Mouse (Mus musculus) kidney, adult 9 months (tissue): ENCODE data around the gene Ppfibp1.

Experiments
- DNase-seq: peaks from one replicate; pipeline ENCODE4 v3.0.0; 2022

The Ppfibp1 gene

DNA sequence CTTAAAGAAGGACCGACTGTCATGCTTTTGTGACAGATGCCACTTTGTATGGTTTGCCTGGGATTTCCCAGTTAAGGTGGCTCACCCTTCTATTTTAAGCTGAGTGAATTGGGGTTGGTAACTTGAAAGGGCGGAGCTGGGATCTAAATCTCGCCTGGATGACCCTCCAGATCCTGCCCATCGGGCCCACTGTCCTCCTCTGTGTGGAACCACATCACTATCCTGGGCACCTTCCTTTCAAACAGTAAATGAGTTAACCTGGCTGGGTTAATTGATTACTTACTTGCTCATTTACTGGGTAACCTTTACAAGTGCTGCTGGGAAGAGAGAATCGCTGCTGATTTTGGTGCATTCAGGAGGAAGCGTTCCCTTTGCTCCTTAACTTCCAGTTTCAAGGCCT lies 30.1 kb downstream of the Ppfibp1 start:
- peak; percentile 82 for DNase-seq

DNA sequence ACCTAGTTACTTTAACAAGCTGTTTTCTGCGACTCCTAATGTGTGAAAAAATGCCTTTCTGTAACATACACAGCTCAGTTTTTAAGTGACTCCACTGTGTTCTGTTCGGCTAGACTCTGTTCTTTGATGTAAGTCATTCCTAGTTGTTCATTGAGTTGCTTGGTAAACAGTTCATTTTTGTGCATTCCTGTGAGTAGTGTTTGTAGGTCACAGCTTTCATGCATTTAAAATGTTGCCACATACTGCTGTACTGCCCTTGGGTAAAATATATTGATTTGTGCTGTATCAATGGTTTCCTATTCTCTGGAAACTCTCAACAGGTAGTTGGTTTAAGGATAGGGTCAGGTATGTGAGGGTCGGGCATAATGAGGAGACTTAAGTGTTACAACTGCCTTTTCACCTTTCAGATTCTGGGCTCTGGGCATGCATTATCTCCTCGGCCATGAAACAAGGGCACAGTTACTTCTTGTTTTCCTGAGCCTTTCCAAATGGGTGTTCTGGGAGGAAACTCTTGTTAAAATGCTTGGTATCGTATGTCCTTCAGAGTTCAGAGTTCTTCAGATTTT lies 38.2 kb downstream of the Ppfibp1 start:
- DNase-seq: no peak

DNA sequence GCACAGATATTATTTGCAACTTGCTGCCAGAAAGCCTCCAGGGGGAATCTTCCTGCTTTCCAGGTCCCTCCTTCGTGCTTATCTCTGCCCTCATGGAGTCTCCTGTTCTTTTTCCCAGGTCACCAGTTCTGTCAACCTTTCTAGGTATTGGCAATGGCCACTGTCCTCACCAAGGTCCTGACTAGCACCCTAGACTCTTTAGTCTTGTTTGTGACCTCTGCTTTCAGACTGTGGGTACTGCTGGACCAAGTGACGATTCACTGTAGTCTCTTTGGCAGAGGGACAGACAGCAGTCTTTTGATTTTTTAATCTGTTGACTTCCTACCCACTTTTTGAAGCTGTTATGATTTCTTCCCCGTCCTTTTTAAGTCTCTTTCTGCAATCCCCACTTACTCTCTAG lies 39.8 kb downstream of the Ppfibp1 start:
- no peak for DNase-seq

DNA sequence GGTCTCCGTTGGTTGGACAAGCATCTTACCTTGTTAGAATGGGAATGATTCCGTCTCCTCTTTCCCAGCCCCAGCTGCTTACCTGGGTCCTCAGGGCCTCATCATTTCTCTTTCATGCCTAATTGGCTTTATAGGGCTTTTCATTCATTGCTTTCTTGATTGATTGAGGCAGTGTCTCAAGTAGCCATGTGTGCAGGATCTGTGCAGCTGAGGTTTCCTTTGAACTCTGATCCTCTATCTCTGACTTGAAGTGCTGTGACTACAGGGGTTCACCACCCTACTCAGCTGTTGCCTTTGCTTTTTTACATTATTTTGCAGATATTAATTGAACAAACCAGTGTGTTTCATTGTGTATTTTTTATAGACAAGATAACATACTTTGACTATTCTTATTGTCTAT lies 40.7 kb downstream of the Ppfibp1 start:
- no peak for DNase-seq

DNA sequence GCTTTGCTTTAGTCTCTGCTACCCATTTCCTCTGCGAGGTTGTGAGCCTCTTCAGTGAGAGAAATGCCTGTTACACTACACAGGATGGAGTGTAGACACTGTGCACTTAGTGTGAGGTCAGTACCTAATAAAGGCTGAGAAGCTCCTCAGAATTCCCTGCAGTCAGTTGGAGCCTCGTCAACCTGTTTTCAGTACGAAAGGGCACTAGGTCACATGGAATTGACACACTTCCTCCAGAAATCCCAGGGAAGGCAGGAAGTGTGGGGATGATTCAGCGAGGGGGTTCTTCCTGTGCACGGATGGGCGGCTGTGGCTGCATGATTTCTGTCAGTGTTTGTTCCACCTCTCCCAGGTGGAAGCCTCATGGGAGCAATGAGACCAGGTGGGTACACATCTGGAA lies 44.8 kb downstream of the Ppfibp1 start:
- peak; percentile 69 for DNase-seq

DNA sequence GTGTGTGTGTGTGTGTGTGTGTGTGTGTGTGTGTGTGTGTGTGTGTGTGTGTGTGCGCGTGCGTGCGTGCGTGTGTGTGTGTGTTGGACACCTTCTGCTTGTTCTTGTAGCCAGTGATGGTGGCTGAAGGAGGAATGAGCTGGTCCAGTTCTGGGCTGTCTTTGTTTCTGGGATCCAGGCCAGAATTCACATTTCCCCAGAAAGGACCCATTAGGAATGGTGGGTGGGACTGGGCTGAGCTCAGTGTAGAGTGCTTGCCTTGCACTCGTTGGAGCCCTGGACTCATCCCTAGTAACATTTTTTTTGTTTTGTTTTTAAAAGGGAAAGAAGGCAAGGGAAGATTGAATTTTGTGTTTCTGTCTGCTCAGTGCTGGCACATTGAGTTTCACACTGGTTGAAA lies 47.7 kb downstream of the Ppfibp1 start:
- peak; percentile 46 for DNase-seq

DNA sequence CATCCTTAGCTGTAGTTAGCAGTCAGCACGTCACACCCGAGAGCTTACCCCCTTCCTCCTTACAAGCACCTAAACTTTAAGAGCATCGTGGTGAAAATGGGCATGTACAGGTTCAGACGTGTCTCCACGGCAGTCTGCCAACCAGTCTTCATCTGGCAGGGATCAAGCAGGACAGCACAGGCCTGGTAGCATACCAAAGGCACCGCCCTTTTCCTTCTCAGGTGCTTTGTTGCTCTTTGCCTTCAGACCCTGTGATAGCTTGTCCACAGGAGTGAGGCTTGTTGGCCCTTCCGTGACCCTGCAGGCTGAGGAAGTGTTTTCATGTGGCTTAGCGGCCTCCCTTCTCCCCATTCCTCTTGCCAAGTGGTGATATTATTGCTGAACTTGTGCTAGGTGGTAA lies 50.7 kb downstream of the Ppfibp1 start:
- peak; percentile 36 for DNase-seq

DNA sequence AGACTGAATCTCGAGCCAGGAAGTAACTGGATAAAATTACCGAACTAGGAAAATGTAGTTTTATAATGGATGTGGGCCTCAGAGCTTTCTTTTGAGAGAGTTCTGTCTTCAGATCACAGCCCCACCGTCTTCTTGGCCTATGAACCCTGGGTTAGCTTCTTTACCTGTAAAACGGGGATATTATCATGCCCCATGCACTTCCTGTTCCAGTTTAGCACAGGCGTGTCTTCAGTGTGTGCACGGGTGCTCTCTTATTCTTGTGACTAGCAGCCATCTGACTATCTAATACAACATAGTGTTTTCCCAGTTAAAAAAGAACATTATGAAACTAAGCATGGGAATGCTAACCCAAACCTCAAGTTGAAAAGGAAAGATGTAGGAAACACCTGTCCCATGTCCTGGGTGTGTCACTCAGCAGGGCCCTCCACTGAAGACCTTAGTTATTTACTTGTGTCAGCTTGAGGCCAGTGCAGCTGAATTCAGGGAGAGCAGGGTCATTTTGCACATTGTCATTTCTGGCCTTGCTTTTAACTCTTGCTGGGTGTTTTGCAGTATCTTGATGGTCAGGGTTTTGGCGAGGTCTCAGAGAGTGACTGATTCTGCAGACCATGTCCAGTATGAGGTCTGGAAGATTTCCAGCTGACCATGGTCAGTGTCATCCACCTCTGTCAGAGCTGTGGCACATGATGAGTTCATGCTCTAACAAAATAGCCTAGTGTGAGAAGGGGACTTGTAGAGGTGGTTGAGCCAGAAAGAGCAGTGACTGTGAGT lies 53.4 kb downstream of the Ppfibp1 start:
- DNase-seq: no peak

DNA sequence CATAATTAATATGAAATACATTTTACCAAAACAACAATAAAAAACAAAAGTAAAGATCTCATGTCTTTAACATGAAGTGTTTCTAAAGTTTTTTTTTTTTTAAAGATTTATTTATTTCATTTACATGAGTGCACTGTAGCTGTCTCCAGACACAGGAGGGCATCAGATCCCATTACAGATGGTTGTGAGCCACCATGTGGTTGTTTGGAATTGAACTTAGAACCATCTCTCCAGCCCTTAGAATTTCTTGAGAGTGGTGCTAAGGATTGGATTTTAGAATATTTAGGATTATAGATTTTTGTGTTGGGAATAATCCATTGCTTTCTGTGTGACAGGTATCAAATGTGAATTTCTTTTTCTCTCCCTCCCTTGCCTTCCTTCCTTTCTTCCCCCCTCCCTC lies 55.7 kb downstream of the Ppfibp1 start:
- no peak for DNase-seq

DNA sequence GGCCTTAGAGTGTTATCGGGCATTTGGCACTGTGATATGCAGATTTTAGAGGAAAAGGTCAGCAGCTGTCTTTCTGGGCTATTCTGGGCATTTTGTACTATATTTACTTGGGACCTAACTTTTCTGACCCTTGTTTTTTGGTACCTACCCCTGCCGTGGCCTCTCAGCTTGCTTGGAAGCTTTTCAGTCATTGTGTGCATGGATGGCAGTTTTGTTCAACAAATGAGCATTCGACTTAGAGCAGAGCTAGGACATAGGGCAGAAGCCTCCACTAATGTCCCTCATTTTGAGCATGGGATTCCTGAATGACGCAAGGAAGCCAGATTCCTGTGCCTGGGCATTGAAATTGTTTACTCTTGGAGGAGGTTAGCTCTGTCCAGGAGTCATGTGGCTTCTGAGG lies 56.5 kb downstream of the Ppfibp1 start:
- DNase-seq: no peak

DNA sequence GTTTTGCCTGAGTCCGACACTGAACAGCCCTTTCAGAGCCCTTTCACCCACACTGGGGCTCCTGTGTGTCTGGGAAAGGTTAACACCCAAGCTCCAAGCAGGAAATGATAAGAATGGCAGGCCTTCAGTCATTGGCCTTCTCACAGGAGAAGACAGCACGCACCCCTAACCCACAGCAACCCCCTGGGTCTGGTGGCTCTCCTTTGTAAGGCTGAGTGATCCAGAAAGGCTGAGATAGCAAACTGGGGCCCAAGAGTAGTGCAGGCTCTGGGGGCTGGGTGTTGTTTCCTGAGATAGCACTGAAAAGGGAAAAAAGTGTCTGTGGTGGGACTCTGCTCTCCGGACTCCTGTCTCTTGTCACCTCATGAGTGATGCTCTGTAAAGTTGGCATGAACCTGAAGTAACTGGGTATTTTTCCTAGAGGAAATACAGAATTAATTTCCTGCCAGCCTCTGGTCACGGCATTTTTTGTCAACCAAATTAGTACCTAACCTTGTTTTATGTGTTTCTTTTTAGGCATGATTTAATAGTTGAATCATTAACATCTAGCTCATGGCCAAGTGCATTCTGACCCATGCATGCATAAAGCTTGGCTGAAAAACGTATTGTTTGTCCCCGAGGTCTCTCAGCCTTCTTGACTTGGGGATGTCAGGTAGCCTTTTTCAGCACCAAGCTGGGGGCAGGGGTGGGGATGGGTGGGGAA lies 58.2 kb downstream of the Ppfibp1 start:
- peak; percentile 79 for DNase-seq

DNA sequence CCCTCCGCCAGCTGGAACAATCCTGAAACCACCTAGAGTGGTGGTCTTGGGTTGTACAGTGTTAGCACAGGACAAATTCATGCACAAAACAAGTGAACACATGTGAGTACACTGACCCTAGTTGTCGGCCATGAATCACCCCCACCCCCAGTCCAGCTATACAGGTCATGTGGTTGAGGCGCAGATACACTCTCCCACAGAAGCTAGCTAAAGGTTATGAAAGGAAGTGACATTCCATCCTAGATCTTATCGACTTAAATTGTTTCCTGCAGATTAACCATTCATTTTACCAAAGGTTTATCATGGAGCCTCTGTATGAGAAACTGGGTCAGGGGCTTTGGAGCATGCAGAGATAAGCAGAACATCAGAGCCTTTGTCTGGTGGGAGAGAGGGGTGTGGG lies 58.9 kb downstream of the Ppfibp1 start:
- peak; percentile 43 for DNase-seq

DNA sequence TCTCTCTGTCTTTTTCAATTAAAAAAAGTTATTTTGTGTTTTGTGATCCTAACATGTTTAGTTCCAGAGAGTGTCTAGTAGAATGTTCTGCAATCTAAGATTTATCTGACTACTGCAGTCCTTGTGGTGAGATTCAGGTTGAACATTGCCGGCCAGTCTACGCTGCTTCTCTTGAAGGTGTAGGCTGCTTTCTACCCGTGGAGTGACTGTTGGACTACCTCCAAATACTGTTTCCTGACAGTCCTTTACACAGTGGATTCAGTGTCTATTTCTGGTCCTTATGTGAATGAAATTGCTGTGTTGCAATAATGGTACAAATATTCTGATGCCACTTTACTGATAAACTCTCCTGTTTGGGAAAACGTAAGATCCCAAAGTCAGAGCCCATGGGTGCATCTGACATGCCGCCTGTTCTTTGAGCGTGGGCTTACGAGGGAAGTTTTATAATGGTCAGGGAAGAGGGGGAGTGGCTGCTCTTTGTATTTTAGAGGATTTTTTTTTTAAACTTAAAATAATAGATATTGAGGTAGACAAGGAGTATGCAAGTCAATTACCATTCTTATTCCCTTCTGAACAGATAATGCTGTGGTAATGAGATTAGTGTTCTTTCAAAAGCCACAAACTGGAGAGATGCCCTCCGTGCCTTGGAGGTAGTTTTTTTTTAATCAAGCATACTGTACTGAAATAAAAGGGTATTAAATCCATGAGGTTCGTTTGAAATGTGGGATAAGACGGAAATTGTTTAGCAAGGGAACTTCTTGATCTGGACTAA lies 61.6 kb downstream of the Ppfibp1 start:
- peak; percentile 30 for DNase-seq

DNA sequence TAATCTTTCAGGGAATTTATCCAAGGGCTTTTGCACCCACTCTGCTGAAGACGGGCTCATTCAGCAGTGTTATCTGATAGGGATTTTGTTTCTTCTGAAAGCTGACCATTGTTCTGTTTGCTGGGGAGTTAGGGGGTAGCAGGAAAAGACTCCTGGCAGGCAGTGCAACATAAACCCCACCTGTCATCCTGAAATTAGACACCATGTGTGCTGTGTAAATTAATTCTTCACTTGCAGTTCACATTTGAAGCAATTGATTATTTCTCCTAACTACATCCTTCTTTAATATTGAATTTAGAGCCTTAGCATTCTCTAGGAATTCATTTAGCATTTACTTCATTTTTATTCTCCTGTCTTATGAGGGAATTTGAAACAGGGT lies 62.2 kb downstream of the Ppfibp1 start:
- DNase-seq: no peak

DNA sequence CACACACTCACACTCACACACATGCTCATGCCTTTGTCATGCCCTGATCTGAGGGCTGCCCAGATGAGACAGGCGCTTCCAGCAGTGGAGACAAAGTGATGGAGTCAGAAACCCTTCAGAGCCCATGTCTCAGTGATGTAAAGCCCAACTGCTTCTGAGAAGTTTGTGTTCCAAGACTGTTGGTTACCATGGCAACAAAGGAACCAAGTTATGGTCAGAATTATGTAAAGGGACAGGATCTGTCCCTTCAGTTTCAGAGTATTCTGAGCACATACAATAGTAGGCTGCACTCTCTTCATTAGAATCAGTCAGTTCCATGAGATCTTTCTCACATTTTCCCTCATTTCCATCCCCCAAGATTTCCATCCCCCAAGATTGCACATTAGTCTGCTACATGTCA lies 66.0 kb downstream of the Ppfibp1 start, which contains the start of gene 1700034J05Rik:
1700034J05Rik (minus strand) TSS at position 165 of the 400 bp plus-strand sequence.
- no peak for DNase-seq

DNA sequence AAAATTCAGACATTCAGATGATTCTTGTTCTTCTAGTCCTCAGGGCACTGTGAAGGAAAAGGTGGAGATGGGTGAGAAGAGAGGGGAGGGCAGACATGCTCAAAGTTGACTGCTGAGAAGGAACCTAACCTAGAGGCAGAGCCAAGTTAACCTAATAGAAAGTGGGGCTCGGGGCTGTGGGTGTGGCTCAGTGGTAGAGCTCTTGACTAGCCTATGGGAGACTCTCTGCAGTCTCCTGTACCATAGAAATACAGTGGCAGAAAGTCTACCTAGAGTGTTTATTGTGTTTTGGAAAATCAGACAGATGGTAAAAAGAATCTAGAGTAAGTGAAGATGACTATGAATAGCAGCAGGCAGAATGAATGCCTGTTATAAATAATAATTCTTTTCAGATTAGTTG lies 67.2 kb downstream of the Ppfibp1 start:
- no peak for DNase-seq

DNA sequence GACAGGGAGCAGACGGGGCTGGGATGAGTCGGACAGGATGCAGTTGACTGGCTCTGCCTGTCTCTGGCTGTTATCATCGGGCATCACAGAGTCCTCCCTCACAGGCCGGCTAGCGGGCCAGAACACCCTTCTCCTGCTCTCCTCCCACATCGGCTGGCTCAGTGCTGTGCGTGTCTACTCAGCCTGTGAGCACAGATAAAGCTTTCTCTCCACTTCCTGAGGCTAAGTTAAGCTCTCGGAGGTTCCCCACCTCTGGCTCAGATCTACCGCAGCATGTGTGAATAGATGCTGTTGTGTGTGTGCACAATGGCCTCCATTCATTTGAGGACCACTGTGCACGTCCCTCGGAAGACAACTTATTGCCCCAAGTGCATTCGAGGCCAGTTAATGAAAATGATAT lies 67.6 kb downstream of the Ppfibp1 start:
- DNase-seq: no peak

DNA sequence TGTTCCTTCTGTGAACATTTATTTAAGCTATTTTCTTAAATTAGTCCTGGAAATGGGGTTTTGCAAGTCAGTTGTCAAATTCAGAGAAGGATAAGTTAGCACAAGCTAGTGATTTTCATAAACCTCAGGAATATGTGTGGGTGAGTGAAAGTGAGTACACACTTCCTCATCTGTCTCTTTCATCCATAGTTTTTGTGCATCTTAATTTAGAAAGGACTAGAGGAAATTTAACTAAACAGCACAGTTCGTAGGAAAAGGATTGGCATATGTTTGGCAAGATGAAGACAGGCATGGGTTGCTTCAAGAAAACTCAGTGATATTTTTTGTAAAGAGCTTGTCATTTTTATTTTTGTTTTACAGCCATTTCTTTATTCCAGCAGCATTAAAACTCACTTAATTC lies 68.7 kb downstream of the Ppfibp1 start:
- DNase-seq: no peak

DNA sequence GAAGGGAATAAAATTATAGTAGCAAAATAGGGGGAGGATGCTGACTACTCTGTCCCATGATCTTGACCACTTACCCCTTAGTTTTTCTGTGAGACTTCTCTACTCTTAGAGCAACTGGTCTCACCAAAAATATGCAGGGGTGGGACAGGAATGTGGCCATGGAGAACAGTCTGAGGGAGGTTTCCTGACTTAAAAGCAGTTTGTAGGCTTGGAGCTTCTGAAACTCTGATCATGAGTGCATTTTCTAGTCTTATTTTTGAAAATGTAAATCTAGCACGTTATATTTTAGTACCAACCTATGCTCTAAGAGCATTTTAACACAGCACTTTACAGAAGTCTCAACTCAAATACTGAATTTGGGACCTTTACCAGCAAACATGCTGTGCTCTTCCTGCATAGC lies 70.4 kb downstream of the Ppfibp1 start:
- DNase-seq: no peak

DNA sequence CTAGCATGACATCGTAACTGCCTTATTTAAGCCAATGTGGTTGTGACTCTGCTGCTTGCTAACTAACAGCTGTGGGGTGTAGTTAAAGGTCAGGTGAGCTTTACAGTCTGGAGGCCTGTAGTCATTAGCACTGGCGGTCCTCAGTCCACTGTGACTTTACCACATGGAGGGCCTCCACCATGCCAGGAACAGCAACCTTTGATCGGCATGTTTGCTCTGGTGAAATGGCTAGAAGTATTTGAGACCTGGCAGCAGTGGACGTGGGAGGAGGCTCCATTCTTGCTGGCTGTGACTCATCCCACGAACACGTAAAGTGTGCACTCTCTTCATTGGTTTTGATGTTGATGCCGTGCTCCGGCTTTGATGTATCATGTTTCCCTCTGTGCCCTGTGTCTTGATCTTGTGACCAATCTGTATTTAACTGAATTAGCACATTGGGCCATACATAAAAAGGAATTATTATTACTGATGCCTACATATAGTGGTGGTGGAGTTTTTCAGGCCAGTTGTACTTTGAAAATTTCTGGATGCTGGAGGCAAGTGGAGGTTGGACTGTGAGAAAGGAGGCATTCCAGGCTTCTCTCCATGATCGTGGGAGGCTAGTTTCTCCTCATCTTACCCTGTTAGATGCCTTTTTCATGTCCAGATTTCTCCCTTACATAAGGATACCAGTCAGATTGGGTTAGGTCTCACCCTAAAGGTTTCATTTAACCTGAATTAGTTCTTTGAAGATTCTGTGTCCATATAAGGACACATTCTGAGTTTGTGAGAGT lies 71.8 kb downstream of the Ppfibp1 start:
- peak; percentile 61 for DNase-seq

DNA sequence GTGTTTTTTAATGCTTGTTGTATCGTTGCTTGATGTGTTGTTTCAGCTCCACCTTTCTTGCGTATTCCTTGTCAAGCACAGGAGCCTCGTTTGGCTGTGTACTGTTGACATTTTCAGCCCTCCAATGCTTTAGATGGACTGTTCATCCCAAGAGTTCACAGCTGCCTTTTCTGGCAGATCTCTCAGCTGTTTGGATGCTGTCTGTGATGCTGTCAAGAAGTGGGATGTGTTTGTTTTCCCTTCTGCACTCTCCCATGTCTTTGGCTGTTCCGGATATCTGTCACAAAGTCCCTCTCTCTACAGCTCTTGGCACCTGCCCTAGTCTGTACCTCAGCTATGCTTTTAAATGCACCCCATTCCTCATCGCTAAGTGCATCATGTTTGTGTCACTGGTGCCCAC lies 72.7 kb downstream of the Ppfibp1 start:
- no peak for DNase-seq

DNA sequence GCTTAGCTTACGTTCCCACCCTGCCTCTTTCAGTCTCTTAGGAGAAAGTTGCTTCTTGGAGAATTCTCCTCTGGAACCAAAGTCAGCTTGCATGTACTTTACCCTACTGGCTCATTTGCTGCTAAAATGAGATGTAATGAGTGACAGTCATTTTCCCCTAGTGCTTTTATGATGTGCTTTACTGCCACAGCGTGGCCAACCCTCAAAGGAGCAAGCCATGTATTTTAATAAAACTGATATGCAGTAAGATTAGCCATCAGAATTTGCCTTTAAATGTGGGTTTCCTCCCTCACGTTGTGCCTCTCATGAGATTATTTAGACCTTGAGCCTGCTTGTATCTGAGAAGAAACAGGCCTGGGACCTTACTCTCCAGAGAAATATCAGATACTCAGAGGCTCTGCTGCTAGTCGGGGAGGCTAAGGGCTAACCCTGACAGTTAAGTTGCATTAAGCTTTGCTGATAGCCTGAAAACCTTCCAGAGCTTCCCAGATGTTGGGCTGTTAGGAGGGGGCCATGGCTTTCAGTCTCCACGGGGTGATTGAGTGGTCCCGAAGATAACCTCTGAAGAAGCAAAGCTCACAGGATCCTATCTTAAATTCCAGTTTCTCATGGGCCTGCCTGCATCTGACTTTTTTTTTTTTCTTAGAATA lies 73.7 kb downstream of the Ppfibp1 start:
- DNase-seq: peak; percentile 62
